Mouse (Mus musculus) lung, postnatal 0 days (tissue): ENCODE measurements around the gene Fscn3. TPM values are rescaled to one million over a fixed set of nuclear protein-coding genes. Genes with fewer than 3 reads are reported as not detected.

Experiments used
- ATAC-seq: fragments of 200-750 bp; cut with Nextera tagmentation; 2 replicates; pipeline ENCODE4 v1.8.0; 2017; ENCODE audit warnings: moderate library complexity
- DNase-seq: peaks from one replicate; pipeline ENCODE4 v3.0.0-alpha.2; 2016; ENCODE audit warnings: low spot score
- H3K27ac ChIP-seq: fragments of 300-500 bp; sonication (generic); 2 replicates; pipeline ENCODE4 v1.5.1; 2014; ENCODE audit warnings: antibody characterized with exemption, mild to moderate bottlenecking, low read length, mixed read lengths
- H3K27me3 ChIP-seq: fragments of 300-500 bp; sonication (generic); replicated peaks from 2 replicates; pipeline ENCODE4 v1.6.1; 2014; ENCODE audit warnings: low read length, mixed read lengths; ENCODE audit not compliant: insufficient read depth
- H3K36me3 ChIP-seq: fragments of 300-500 bp; sonication (generic); 2 replicates; pipeline ENCODE4 v1.6.1; 2014; ENCODE audit warnings: low read length, mixed read lengths; ENCODE audit not compliant: insufficient read depth
- H3K4me1 ChIP-seq: fragments of 300-500 bp; sonication (generic); 2 replicates; pipeline ENCODE4 v1.6.1; 2014; ENCODE audit warnings: antibody characterized with exemption, low read depth, low read length, mixed read lengths; ENCODE audit not compliant: insufficient read depth
- H3K4me2 ChIP-seq: fragments of 300-500 bp; sonication (generic); replicated peaks from 2 replicates; pipeline ENCODE4 v1.6.1; 2014; ENCODE audit warnings: low read depth, mild to moderate bottlenecking, low read length, moderate library complexity, mixed read lengths
- H3K4me3 ChIP-seq: fragments of 300-500 bp; sonication (generic); 2 replicates; pipeline ENCODE4 v1.5.1; 2014; ENCODE audit warnings: low read depth, low read length
- H3K9ac ChIP-seq: fragments of 300-500 bp; sonication (generic); replicated peaks from 2 replicates; pipeline ENCODE4 v1.6.1; 2014; ENCODE audit warnings: low read depth, mild to moderate bottlenecking
- H3K9me3 ChIP-seq: fragments of 300-500 bp; sonication (generic); 2 replicates; pipeline ENCODE4 v1.6.1; 2016; ENCODE audit warnings: low read length, mixed read lengths
- CTCF ChIP-seq: IDR thresholded peaks from 2 replicates; pipeline ENCODE4 v1.5.1; 2016; ENCODE audit warnings: antibody characterized with exemption, mild to moderate bottlenecking
- EP300 ChIP-seq: IDR thresholded peaks from 2 replicates; pipeline ENCODE4 v1.6.1; 2016; ENCODE audit warnings: antibody characterized with exemption, mild to moderate bottlenecking, control low read depth
- whole genome bisulfite sequencing: fragments of 180-500 bp; shearing (Covaris S2); extraction: QIAGEN DNeasy Blood & Tissue Kit; methylation state at CpG from one replicate; pipeline ENCODE4 v1.1.7; 2014; 5-methylcytosine and 5-hydroxymethylcytosine counted together
- polyA plus RNA-seq: library from polyadenylated mRNA; unstranded; fragments of >200 nt; fragmentation: Nextera tagmentation; extraction: Ambion mirVana; gene quantifications from 2 replicates; pipeline ENCODE4 v1.2.1, GENCODE M21; 2015

Fscn3 gene
- polyA plus RNA-seq, 1 experiment from 2014 or later = not detected

- no peaks in the 10 kb centered on the region for H3K36me3 ChIP-seq
- H3K4me1 ChIP-seq = no peaks in the 10 kb centered on the region
- H3K27ac ChIP-seq = no peak overlapping the region
- no peaks in the 10 kb centered on the region for H3K9me3 ChIP-seq
- H3K9ac ChIP-seq = no peak overlapping the region
- no peak overlapping the region for H3K4me2 ChIP-seq
- no peak overlapping the region for H3K4me3 ChIP-seq
- TF ChIP-seq CTCF (no peak), EP300 (no peak)
- DNase-seq (no peak), ATAC-seq (no peak)
- WGBS = 32% methylated on average over 6 of the region's 6 CpGs
- no peaks in the 10 kb centered on the region for H3K27me3 ChIP-seq
These were observed 37.0 kb downstream of the Fscn3 start for GRCm38 (mm10) chr6:28464630-28465029.

GRCm38 (mm10) chr6:28470017-28470602, 42.5 kb downstream of the Fscn3 start:
- no peak for TF ChIP-seq CTCF
- no peak for TF ChIP-seq EP300
- Histone ChIP-seq H3K9me3 (no peaks in the 10 kb centered on the region), H3K27ac (no peak overlapping the region), H3K27me3 (no peaks in the 10 kb centered on the region), H3K36me3 (no peaks in the 10 kb centered on the region), H3K4me3 (no peak overlapping the region), H3K9ac (no peak overlapping the region), H3K4me2 (no peak overlapping the region), H3K4me1 (no peaks in the 10 kb centered on the region)
- 44% methylated on average over 4 of the region's 4 CpGs for WGBS
- ATAC-seq (no peak), DNase-seq (no peak)

- 76% methylated on average over 5 of the region's 5 CpGs for WGBS
- no peak for TF ChIP-seq EP300
- TF ChIP-seq CTCF = no peak
These were observed 43.0 kb downstream of the Fscn3 start for GRCm38 (mm10) chr6:28470621-28471020.

GRCm38 (mm10) chr6:28471284-28472035, 43.9 kb downstream of the Fscn3 start:
- no peak overlapping the region for H3K9ac ChIP-seq
- H3K4me2 ChIP-seq = no peak overlapping the region
- H3K36me3 ChIP-seq = no peaks in the 10 kb centered on the region
- DNase-seq (no peak), ATAC-seq (no peak)
- no peaks in the 10 kb centered on the region for H3K9me3 ChIP-seq
- WGBS = 80% methylated on average over 9 of the region's 9 CpGs
- H3K4me3 ChIP-seq = no peak overlapping the region
- no peaks in the 10 kb centered on the region for H3K27me3 ChIP-seq
- no peaks in the 10 kb centered on the region for H3K4me1 ChIP-seq
- H3K27ac ChIP-seq = no peak overlapping the region
- TF ChIP-seq CTCF (no peak), EP300 (no peak)

More at GRCm38 (mm10) chr6:28470621-28471020, 43.0 kb downstream of the Fscn3 start:
- Histone ChIP-seq H3K4me1 (no peaks in the 10 kb centered on the region), H3K27me3 (no peaks in the 10 kb centered on the region), H3K4me2 (no peak overlapping the region), H3K27ac (no peak overlapping the region), H3K36me3 (no peaks in the 10 kb centered on the region), H3K4me3 (no peak overlapping the region), H3K9me3 (no peaks in the 10 kb centered on the region), H3K9ac (no peak overlapping the region)
- no peak for ATAC-seq
- DNase-seq = no peak

GRCm38 (mm10) chr6:28474211-28474610, 46.6 kb downstream of the Fscn3 start:
- DNase-seq = no peak

GRCm38 (mm10) chr6:28474839-28475238, 47.2 kb downstream of the Fscn3 start, which contains the start of gene Snd1:
Snd1 (plus strand) TSS chr6:28475139.
- no peak for ATAC-seq
- DNase-seq = no peak
- Histone ChIP-seq H3K27me3 (no peaks in the 10 kb centered on the region), H3K4me2 (no peak within 1 kb of the TSS), H3K9ac (no peak within 1 kb of the TSS), H3K27ac (no peak within 1 kb of the TSS), H3K9me3 (no peaks in the 10 kb centered on the region), H3K4me1 (0 out of 2 replicates have a peak, but pooled peaks cover 2% of the 10 kb centered on the region), H3K4me3 (no peak within 1 kb of the TSS), H3K36me3 (no peaks in the 10 kb centered on the region)
- WGBS = 82% methylated on average over 5 of the region's 5 CpGs
- TF ChIP-seq EP300 = no peak
- TF ChIP-seq CTCF = no peak

More at GRCm38 (mm10) chr6:28474211-28474610, 46.6 kb downstream of the Fscn3 start:
- Histone ChIP-seq H3K27me3 (no peaks in the 10 kb centered on the region), H3K4me3 (no peak overlapping the region), H3K27ac (no peak overlapping the region), H3K36me3 (no peaks in the 10 kb centered on the region), H3K9ac (no peak overlapping the region), H3K4me2 (no peak overlapping the region), H3K9me3 (no peaks in the 10 kb centered on the region), H3K4me1 (no peaks in the 10 kb centered on the region)
- 84% methylated on average over 4 of the region's 4 CpGs for WGBS
- no peak for TF ChIP-seq CTCF
- no peak for TF ChIP-seq EP300
- no peak for ATAC-seq
